Mouse (Mus musculus) frontal cortex, adult (tissue): ENCODE results near the gene Ddx46.
A peak's percentile ranks its signal among the peaks of the same experiment; 100 is the strongest.

Source experiments
- ATAC-seq: cut with Nextera tagmentation; 2 replicates; pipeline ENCODE4 v1.9.2; 2017; ENCODE audit warnings: mild to moderate bottlenecking, moderate library complexity, mixed read lengths; ENCODE audit not compliant: low TSS enrichment

Ddx46 gene

DNA sequence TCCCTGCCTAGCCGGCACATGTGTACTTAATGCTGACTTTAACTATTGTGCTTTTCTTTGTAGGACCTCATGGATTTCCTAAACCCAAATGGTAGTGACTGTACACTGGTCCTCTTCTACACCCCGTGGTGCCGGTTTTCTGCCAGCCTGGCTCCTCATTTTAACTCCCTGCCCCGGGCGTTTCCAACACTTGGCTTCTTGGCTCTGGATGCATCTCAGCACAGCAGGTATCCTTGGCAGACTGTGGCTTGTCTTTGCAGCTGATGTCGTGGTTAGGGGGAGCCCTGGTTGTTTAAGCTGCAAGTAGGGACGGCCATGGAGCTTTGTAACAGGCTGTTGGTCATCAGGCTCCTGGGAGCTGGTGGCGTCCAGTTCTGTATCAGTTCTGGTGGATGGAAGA lies 86.7 kb downstream of the Ddx46 start:
- peak; percentile 6; the same call in 1 of the 2 replicates for ATAC-seq

DNA sequence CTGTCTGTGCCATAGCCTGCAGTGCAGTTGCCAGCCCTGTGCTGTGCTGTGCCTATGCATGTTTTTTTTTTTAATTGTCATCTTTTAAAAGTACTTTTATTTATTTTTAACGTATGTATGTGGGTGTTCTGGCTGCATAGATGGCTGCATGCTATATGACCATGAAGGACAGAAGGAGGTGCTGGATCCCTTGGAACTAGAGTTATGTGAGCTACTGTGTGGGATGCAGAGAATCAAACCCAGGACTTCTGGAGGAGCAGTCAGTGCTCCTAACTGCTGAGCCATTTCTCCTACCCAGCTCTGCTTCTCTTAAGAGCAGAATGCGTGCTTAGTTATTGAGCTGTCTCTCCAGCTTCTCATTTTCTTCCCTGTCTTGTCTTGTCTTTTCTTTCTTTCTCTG lies 87.2 kb downstream of the Ddx46 start:
- peak; percentile 65 for ATAC-seq

DNA sequence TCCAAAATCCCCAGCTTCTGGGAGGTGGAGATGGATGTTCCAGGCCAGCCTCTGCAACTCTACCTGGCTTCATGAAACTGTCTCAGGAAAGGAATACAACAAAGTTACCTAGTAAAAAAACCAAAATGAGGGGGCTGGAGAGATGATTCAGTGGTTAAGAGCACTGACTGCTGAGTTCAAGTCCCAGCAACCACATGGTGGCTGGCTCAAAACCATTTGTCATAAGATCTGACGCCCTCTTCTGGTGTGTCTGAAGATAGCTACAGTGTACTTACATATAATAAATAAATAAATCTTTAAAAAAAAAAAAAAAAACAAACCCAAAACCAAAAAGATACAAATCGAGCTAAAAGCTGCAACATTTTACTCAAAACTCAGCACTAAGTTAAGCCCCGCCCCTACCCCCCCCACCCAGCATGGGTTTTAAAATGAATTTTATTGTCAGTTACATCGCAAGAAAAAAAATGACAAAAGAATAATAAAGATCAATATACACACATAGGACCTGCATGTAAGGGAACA lies 91.8 kb downstream of the Ddx46 start:
- no peak for ATAC-seq

DNA sequence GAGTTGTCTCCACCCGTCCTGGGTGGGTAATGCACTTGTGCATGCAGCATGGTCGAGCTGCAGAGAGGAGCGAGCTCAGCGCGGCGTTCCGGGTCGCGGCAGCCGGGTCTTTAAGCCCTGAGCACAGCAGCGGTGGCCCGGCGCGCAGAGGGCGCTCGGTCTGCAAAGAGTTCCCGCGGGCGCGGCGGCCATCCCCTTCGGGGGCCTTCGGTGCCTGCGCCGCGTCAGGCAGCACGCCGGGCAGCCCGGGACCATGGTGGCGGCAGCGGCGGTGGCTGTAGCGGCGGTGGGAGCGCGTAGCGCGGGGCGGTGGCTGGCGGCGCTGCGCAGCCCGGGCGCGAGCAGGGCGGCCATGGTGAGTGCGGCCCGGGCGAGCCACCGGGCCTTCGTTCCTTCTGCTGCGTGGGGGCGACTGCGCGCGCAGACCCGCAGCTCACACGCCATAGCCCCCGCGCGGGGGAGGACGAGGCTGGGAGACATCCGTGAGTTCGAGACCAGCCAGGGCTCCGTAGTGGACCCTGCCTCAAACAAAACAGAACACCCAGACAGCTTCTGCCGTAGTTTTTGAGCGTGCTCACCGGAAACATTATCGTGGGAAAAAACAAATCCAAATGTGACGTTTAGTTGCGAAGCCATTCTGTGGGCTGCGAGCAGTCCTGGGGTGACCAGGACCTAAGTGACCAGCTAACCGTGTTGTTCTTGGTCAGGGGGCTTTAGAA lies 92.5 kb downstream of the Ddx46 start, which contains the start of gene Pcbd2:
Gene Pcbd2 (plus strand): TSS at position 249 of the 719 bp plus-strand sequence.
- ATAC-seq, result peak; percentile 74

DNA sequence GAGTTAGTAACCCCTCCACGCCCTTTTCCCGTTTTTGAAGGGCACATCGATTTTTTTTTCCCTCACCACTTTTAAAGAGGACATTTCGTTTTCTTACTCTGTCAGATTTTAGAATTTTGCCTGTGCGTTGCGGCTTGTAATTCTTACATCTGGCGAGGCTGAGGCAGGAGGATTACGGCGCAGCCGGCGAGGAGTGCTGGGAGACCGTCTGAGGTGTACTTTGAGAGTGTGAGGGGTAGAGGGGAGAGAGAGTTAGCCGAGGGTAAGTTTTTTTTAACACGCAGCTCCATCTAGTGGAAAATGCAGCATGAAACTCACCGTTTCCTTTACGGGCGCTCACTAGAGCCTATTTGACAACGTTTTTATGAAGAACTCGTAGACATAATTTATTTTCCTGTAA lies 93.0 kb downstream of the Ddx46 start:
- ATAC-seq, result peak; percentile 68

DNA sequence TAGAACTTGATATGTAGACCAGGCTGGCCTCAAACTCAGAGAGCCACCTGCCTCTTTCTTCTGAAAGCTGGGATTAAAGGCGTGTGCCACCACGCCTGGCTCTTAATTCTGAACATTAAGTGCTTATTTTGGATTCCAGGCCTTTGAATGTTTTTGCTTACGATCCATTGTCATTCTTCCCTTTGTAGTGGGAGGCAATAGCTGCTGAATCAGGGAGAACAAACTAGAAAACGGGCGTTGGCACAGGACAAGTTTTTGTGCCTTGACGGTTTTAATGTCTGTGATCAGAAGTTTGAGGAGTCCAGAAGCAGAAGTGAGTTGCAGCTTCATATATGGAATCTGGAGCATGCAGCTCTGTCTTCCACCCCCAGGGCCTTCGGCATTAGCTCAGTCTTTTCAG lies 95.9 kb downstream of the Ddx46 start:
- ATAC-seq, result no peak
